Mouse (Mus musculus) stomach, embryonic 15.5 days (tissue): ENCODE results near the gene Lnpk. TPM values are rescaled to one million over a fixed set of nuclear protein-coding genes. Genes with fewer than 3 reads are reported as not detected.

Experiments
- ATAC-seq: fragments of 200-750 bp; cut with Nextera tagmentation; 2 replicates; pipeline ENCODE4 v1.8.0; 2017; ENCODE audit warnings: low read depth, moderate number of reproducible peaks, moderate TSS enrichment; ENCODE audit not compliant: insufficient read depth, low FRiP score
- H3K27ac ChIP-seq: fragments of 300-500 bp; sonication (generic); 2 replicates; pipeline ENCODE4 v1.5.1; 2015; ENCODE audit warnings: mild to moderate bottlenecking, inconsistent platforms
- H3K27me3 ChIP-seq: fragments of 300-500 bp; sonication (generic); replicated peaks from 2 replicates; pipeline ENCODE4 v1.6.1; 2015; ENCODE audit warnings: inconsistent platforms
- H3K36me3 ChIP-seq: fragments of 300-500 bp; sonication (generic); 2 replicates; pipeline ENCODE4 v1.6.1; 2015; ENCODE audit warnings: inconsistent platforms
- H3K4me1 ChIP-seq: fragments of 300-500 bp; sonication (generic); 2 replicates; pipeline ENCODE4 v1.6.1; 2015; ENCODE audit warnings: inconsistent platforms
- H3K4me2 ChIP-seq: fragments of 300-500 bp; sonication (generic); 2 replicates; pipeline ENCODE4 v1.6.1; 2015; ENCODE audit warnings: mild to moderate bottlenecking, inconsistent platforms
- H3K4me3 ChIP-seq: fragments of 300-500 bp; sonication (generic); replicated peaks from 2 replicates; pipeline ENCODE4 v1.5.1; 2015; ENCODE audit warnings: inconsistent platforms
- H3K9ac ChIP-seq: fragments of 300-500 bp; sonication (generic); 2 replicates; pipeline ENCODE4 v1.6.1; 2015; ENCODE audit warnings: inconsistent platforms
- H3K9me3 ChIP-seq: fragments of 300-500 bp; sonication (generic); 2 replicates; pipeline ENCODE4 v1.6.1; 2016; ENCODE audit warnings: inconsistent platforms
- whole genome bisulfite sequencing: fragments of 180-500 bp; shearing (Covaris S2); methylation state at CpG from one replicate; pipeline ENCODE4 v1.1.7; 2015; 5-methylcytosine and 5-hydroxymethylcytosine counted together
- polyA plus RNA-seq: library from polyadenylated mRNA; unstranded; fragments of >200 nt; fragmentation: Nextera tagmentation; extraction: Ambion mirVana; gene quantifications from 2 replicates; pipeline ENCODE4 v1.2.1, GENCODE M21; 2015

Gene Lnpk
- polyA plus RNA-seq, 1 experiment from 2014 or later = 20.0 TPM

DNA sequence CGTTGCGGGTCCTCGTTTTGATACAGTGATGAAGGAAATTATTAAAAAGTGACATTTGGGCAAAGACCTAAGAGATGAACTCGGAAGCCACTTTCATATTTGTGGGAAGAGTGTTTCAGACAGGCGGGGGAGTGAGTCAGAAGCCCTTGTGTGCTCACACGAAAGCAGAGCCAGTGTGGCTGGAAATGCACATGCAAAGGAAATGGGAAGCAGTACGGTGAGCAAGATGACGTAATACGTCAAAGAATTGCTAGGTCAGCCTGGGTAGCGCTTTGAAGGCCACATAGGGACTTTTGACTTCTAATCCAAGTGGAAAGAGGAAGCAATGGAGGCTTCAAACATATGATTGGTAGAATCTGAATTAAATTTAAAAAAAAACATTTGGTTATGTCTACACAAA lies 96.6 kb downstream of the Lnpk start:
- ATAC-seq = no peak
- 84% methylated on average over 10 of the region's 10 CpGs for WGBS
- Histone ChIP-seq H3K27ac (no peak overlapping the region), H3K36me3 (no peaks in the 10 kb centered on the region), H3K9me3 (no peaks in the 10 kb centered on the region), H3K9ac (no peak overlapping the region), H3K27me3 (no peaks in the 10 kb centered on the region), H3K4me2 (no peak overlapping the region), H3K4me1 (no peaks in the 10 kb centered on the region), H3K4me3 (no peak overlapping the region)

DNA sequence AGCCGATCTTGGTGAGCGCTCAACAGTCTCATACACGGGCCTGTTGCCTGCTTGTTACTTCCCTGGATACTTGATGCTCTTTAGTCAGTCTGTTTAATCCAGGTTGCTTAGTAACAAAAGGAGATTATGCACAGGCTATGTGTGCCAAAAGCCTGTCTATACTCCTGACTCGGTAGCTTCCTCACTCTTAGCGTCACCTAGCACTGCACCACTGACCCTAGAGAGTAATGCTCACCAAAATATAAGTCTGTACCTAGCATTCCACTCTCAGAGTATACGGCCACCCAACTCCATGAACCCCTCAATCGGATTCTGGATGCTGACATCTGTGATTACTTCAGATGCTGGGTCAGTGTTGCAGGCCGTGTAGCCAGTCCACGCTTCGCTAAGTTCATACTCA lies 97.1 kb downstream of the Lnpk start:
- Histone ChIP-seq H3K9me3 (no peaks in the 10 kb centered on the region), H3K4me2 (no peak overlapping the region), H3K27me3 (no peaks in the 10 kb centered on the region), H3K9ac (no peak overlapping the region), H3K4me1 (no peaks in the 10 kb centered on the region), H3K27ac (no peak overlapping the region), H3K4me3 (no peak overlapping the region), H3K36me3 (no peaks in the 10 kb centered on the region)
- no peak for ATAC-seq
- WGBS = 81% methylated on average over 10 of the region's 10 CpGs

Other genes starting within 250 kb of the Lnpk start
- not detected in 2 replicates for gene Evx2, start 80.1 kb upstream of the Lnpk start, polyA plus RNA-seq
- gene Hoxd13, start 88.9 kb upstream of the Lnpk start, polyA plus RNA-seq = not detected in 2 replicates
- gene Hoxd12, start 95.6 kb upstream of the Lnpk start, polyA plus RNA-seq = 0.18 TPM in 1 of 2 replicates, not detected in the other
- gene Hoxd11, start 100.1 kb upstream of the Lnpk start, polyA plus RNA-seq = 0.90 TPM in 1 of 2 replicates, not detected in the other
- 0.09 and 2.4 TPM in 2 replicates for gene Hoxd10, start 112.5 kb upstream of the Lnpk start, polyA plus RNA-seq
- gene Hoxd9, start 118.3 kb upstream of the Lnpk start, polyA plus RNA-seq = 0.61 and 1.3 TPM in 2 replicates
- gene Hoxd8, start 125.2 kb upstream of the Lnpk start, polyA plus RNA-seq = 1.9 and 3.2 TPM in 2 replicates
- 14.4 and 15.8 TPM in 2 replicates for gene Hoxd3, start 132.5 kb upstream of the Lnpk start, polyA plus RNA-seq
- gene Hoxd4, start 132.5 kb upstream of the Lnpk start, polyA plus RNA-seq = 0.53 and 0.92 TPM in 2 replicates
- not detected in 2 replicates for gene Gm28230, start 147.3 kb upstream of the Lnpk start, polyA plus RNA-seq
- gene Hoxd1, start 183.5 kb upstream of the Lnpk start, polyA plus RNA-seq = 0.13 TPM in 2 replicates
- 92.5 and 107 TPM in 2 replicates for gene Mtx2, start 246.4 kb upstream of the Lnpk start, polyA plus RNA-seq